Mouse (Mus musculus): ENCODE data around the gene Gm904. TPM values are rescaled to one million over a fixed set of nuclear protein-coding genes. Genes with fewer than 3 reads are reported as not detected.

Gene Gm904
- not detected in 2 replicates for polyA plus RNA-seq (2021; fragmentation: Nextera tagmentation)
- long read RNA-seq, experiment 1: 0 reads
- long read RNA-seq, experiment 2: 0 reads

GRCm38 (mm10) chr13:50642928-50643327 lies at the start of gene Gm904:
Gene Gm904 (plus strand): TSS chr13:50643228.

Other genes with a start within 250 kb of the Gm904 start
- 7.4 and 11.8 TPM in 2 replicates for gene Fbxw17, start 225.4 kb upstream of the Gm904 start, polyA plus RNA-seq (2021; fragmentation: Nextera tagmentation)
- not detected in 2 replicates for gene Gm47429, start 199.3 kb upstream of the Gm904 start, polyA plus RNA-seq (2021; fragmentation: Nextera tagmentation)
- not detected in 2 replicates for gene Nutm2, start 175.9 kb upstream of the Gm904 start, polyA plus RNA-seq (2021; fragmentation: Nextera tagmentation)
- gene Gm8765, start 55.1 kb downstream of the Gm904 start, polyA plus RNA-seq (2021; fragmentation: Nextera tagmentation): not detected in 2 replicates

Measured in left cerebral cortex, adult 6 months (tissue).